Mouse (Mus musculus) stomach, embryonic 14.5 days (tissue): ENCODE measurements around the gene Gla. TPM values are rescaled to one million over a fixed set of nuclear protein-coding genes. Genes with fewer than 3 reads are reported as not detected.

Source experiments
- ATAC-seq: fragments of 200-750 bp; cut with Nextera tagmentation; 2 replicates; pipeline ENCODE4 v1.8.0; 2017; ENCODE audit warnings: low read depth, moderate TSS enrichment; ENCODE audit not compliant: insufficient number of reproducible peaks, insufficient read depth, low FRiP score
- H3K27ac ChIP-seq: fragments of 300-500 bp; sonication (generic); 2 replicates; pipeline ENCODE4 v1.5.1; 2014; ENCODE audit warnings: mild to moderate bottlenecking, low read length, moderate library complexity, mixed read lengths
- H3K27me3 ChIP-seq: fragments of 300-500 bp; sonication (generic); 2 replicates; pipeline ENCODE4 v1.6.1; 2014; ENCODE audit warnings: low read length, control low read depth, mixed read lengths; ENCODE audit not compliant: control insufficient read depth, insufficient read depth
- H3K36me3 ChIP-seq: fragments of 300-500 bp; sonication (generic); 2 replicates; pipeline ENCODE4 v1.6.1; 2014; ENCODE audit warnings: mild to moderate bottlenecking, control low read depth, low read length, moderate library complexity, mixed read lengths; ENCODE audit not compliant: control insufficient read depth, insufficient read depth
- H3K4me1 ChIP-seq: fragments of 300-500 bp; sonication (generic); 2 replicates; pipeline ENCODE4 v1.6.1; 2014; ENCODE audit warnings: low read length, control low read depth, mixed read lengths; ENCODE audit not compliant: control insufficient read depth, insufficient read depth
- H3K4me2 ChIP-seq: fragments of 300-500 bp; sonication (generic); replicated peaks from 2 replicates; pipeline ENCODE4 v1.6.1; 2014; ENCODE audit warnings: low read depth, low read length, control low read depth
- H3K4me3 ChIP-seq: fragments of 300-500 bp; sonication (generic); 2 replicates; pipeline ENCODE4 v1.5.1; 2014; ENCODE audit warnings: low read depth, low read length, control low read depth
- H3K9ac ChIP-seq: fragments of 300-500 bp; sonication (generic); replicated peaks from 2 replicates; pipeline ENCODE4 v1.6.1; 2014; ENCODE audit warnings: low read depth, mild to moderate bottlenecking, control low read depth, low read length, moderate library complexity, mixed read lengths
- H3K9me3 ChIP-seq: fragments of 300-500 bp; sonication (generic); 2 replicates; pipeline ENCODE4 v1.6.1; 2016; ENCODE audit warnings: low read depth, low read length, control low read depth; ENCODE audit not compliant: control insufficient read depth
- WGBS: fragments of 180-500 bp; shearing (Covaris S2); extraction: QIAGEN DNeasy Blood & Tissue Kit; methylation state at CpG from one replicate; pipeline ENCODE4 v1.1.7; 2014; 5-methylcytosine and 5-hydroxymethylcytosine counted together
- polyA plus RNA-seq: library from polyadenylated mRNA; unstranded; fragments of >200 nt; fragmentation: Nextera tagmentation; extraction: Ambion mirVana; gene quantifications from 2 replicates; pipeline ENCODE4 v1.2.1, GENCODE M21; 2014

Gene Gla
- polyA plus RNA-seq, result 4.9 and 7.6 TPM in 2 replicates

DNA sequence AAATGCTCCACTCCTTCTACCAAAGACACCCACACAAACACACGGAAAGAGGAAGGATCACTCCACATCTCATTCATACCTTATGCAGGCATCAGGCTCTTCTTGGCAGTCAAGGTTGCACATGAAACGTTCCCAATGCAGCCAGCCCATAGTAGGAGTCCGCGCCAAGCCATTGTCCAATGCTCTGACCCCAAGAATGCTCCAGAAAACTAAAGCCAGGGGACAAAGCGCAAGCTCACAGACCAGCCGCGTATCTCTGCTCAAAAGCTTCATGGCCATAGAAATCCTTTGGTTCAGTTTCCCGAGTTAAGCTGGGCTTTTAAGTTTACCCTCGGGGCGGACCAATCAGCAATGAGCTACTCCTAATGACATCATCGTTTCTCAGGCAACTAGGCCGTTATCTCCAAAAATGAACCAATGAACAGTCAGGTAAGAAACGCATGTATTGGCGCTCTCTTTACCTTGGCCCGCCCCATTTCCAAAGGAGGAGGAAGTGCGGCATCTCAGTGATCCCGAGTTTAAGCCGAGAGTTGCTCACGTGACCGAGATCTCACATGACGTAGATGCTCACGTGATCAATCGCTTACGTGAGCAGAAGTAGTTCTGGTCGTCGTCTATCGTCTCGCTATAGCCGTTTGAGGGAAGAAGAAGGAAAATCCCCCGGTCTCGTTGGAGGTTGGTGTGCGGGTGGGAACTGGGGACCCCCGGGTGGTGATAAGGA, at the start of gene Gla, which contains the start of gene Hnrnph2:
TSS of gene Gla (minus strand) at position 467 of the 721 bp plus-strand sequence.
TSS of gene Hnrnph2 (plus strand) at position 521 of the 721 bp plus-strand sequence.
- WGBS, result 24% methylated on average over 33 of the region's 33 CpGs
- Histone ChIP-seq H3K9ac (peak within 1 kb of the TSS; percentile 46), H3K27me3 (no peaks in the 10 kb centered on the region), H3K27ac (peak within 1 kb of the TSS; percentile 82), H3K4me3 (peak within 1 kb of the TSS; percentile 51), H3K36me3 (no peaks in the 10 kb centered on the region), H3K4me2 (peak within 1 kb of the TSS; percentile 53), H3K4me1 (no peaks in the 10 kb centered on the region), H3K9me3 (no peaks in the 10 kb centered on the region)
- peak; percentile 99 for ATAC-seq

DNA sequence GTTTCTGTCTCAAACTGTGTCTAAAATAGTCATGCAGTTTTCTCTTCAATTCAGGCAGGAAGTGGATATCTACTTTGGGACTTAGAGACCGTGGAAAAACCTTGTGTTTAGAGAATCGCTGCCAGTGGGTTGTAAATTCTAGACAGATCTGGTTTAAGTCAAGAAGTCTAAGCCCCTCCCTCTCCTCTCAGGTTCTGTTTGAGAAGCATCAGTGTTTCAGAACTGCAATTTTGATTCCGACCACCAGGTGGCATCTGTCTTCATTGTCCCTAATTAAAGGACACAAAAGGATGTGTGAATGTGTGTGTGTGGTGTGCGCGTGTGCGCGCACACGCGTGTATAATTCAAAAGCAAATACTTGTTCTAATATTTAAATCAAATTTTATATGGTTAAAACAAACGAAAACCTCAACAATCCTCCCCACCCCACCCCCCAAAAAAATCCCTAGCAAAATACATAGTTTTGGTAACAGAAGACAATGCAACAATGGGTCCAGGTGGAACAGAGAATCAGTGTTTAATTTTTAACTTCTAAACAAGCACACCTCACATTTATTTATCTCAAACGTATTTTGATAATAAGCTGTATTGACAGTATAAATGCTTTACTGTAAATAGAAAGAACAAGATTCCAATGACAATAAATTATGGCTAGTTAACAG, 47.2 kb upstream of the Gla start:
- Histone ChIP-seq H3K9me3 (no peaks in the 10 kb centered on the region), H3K4me1 (no peaks in the 10 kb centered on the region), H3K27ac (no peak overlapping the region), H3K4me2 (no peak overlapping the region), H3K36me3 (no peaks in the 10 kb centered on the region), H3K27me3 (no peaks in the 10 kb centered on the region), H3K9ac (no peak overlapping the region), H3K4me3 (no peak overlapping the region)
- WGBS, result 23% methylated on average over 11 of the region's 11 CpGs
- ATAC-seq, result peak; percentile 72; the same call in 1 of the 2 replicates

DNA sequence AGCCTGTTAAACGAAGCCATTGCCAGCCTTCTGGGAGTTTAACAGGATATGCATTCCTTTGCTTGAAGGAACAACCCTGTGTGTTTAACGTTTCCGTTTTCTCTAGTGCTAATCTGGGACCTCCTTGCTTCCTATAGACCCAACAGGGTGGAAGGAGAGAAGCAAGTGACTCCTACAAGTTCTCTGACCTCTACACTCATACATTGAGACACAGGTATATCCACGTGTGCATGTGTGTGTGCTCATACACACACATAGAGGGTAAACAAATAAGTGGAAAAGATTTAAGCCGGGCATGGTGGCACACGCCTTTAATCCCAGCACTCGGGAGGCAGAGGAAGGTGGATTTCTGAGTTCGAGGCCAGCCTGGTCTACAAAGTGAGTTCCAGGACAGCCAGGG, 46.5 kb upstream of the Gla start:
- no peaks in the 10 kb centered on the region for H3K4me1 ChIP-seq
- peak overlapping the region; percentile 39; the same call in 1 of the 2 replicates for H3K27ac ChIP-seq
- H3K36me3 ChIP-seq, result no peaks in the 10 kb centered on the region
- H3K27me3 ChIP-seq, result no peaks in the 10 kb centered on the region
- ATAC-seq, result no peak
- no peak overlapping the region for H3K4me3 ChIP-seq
- no peak overlapping the region for H3K9ac ChIP-seq
- H3K4me2 ChIP-seq, result no peak overlapping the region
- WGBS, result 58% methylated on average over 7 of the region's 8 CpGs
- H3K9me3 ChIP-seq, result no peaks in the 10 kb centered on the region

DNA sequence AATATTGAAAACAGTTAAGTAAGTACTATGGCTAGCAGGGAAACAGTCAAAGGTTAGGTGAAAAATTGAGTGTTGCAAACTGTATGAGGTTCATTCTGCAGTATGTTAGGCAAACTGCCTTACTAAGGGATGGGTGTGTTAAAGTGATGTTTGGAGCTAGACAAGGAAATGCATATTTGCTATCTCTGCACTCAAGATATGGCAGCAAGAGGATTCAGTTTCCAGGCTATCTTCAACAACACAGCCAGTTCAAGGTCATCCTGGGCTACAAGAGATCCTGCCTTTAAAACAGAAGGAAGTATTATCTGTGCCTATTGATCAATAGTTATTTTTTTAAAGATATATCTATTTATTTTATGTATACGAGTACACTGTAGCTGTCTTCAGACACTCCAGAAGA, 45.4 kb upstream of the Gla start:
- 88% methylated on average over 1 of the region's 1 CpGs for WGBS
- Histone ChIP-seq H3K4me2 (no peak overlapping the region), H3K9ac (no peak overlapping the region)

DNA sequence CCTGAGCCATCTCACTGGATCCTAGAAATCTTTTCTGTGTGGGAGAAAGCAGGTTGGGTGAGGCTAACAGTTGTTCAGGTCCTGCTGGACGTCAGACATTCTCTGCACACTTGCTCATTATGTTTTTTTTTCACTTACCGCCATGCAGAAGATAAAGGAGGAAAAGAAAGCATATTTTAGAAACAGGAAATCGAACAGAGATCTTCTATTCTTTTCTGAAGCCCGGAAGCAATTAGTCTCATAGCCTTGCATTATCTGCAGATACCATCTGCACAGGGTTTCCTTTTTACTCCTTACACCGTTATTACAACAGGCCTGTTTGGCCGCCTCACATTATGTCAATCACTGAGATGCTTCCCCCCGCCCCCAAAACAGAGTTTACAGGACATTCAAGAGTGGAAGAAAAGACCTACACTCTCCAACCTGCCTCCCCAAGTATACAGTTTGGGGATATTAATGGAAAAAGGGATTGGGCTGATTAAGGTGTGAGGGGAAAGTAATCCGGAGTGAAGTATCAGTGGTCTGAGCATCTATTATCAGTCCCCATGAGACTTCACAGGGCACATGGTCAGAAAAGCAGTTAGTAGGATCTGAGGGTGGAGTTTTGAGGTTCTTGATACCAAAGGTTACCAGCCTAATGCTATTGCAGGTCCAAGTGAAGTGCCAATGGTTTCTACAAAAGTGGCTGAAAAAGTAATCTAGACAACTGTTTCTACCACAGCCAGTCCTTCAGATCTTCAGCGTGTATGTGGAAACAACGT, 40.3 kb upstream of the Gla start:
- Histone ChIP-seq H3K27ac (no peak overlapping the region), H3K4me2 (no peak overlapping the region), H3K4me3 (no peak overlapping the region), H3K27me3 (no peaks in the 10 kb centered on the region), H3K9me3 (no peaks in the 10 kb centered on the region), H3K36me3 (no peaks in the 10 kb centered on the region), H3K4me1 (no peaks in the 10 kb centered on the region), H3K9ac (no peak overlapping the region)
- WGBS, result 61% methylated on average over 10 of the region's 10 CpGs
- no peak for ATAC-seq

More for the DNA sequence above, 45.4 kb upstream of the Gla start:
- H3K4me1 ChIP-seq, result no peaks in the 10 kb centered on the region
- H3K36me3 ChIP-seq, result no peaks in the 10 kb centered on the region
- no peaks in the 10 kb centered on the region for H3K9me3 ChIP-seq
- no peaks in the 10 kb centered on the region for H3K27me3 ChIP-seq
- no peak for ATAC-seq
- H3K27ac ChIP-seq, result no peak overlapping the region
- no peak overlapping the region for H3K4me3 ChIP-seq

DNA sequence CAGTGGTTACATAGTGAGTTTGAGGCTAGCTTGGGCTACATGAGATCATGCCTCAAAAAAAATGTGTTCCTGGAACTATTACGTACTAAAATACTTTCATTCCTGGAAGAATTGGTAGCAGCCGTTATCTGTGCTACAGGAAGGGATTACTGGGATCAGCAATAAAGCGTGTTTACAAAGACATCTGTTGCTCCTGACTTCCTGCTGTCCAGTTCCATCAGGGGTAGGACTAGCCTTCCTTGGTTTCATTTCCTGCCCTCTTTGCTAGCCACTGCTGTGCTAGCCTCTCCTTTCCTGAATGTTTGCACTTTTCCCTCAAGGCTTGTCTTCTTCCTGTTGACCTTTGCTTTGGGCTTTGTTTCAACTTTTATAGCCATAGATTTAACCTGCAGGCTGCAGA, 34.9 kb upstream of the Gla start:
- no peaks in the 10 kb centered on the region for H3K9me3 ChIP-seq
- H3K4me1 ChIP-seq, result no peaks in the 10 kb centered on the region
- H3K27me3 ChIP-seq, result no peaks in the 10 kb centered on the region
- H3K4me2 ChIP-seq, result no peak overlapping the region
- ATAC-seq, result no peak
- no peak overlapping the region for H3K9ac ChIP-seq
- H3K27ac ChIP-seq, result no peak overlapping the region
- no peaks in the 10 kb centered on the region for H3K36me3 ChIP-seq
- WGBS, result 41% methylated on average over 3 of the region's 3 CpGs
- no peak overlapping the region for H3K4me3 ChIP-seq

DNA sequence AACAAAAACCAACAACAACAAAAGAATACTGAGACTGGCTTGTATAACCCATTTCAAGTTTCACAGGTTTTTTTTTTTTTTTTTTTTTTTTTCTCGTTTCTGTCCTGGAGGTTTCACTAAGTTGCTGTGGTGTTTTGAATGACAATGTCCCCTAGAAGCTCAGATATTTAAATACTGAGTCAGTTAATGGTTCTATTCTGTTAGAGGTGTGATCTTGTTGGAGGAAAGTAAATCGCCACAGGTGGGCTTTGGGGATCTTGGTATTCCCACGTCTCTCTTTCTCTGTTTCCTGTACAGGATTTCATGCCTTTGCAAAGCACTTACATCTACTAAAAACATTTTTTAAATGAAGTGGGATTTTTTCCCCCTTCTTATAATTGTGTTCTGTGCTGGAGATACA, 34.2 kb upstream of the Gla start:
- Histone ChIP-seq H3K4me2 (no peak overlapping the region), H3K27me3 (no peaks in the 10 kb centered on the region), H3K4me1 (no peaks in the 10 kb centered on the region), H3K4me3 (no peak overlapping the region), H3K9me3 (no peaks in the 10 kb centered on the region), H3K9ac (no peak overlapping the region), H3K27ac (no peak overlapping the region), H3K36me3 (no peaks in the 10 kb centered on the region)
- 47% methylated on average over 3 of the region's 3 CpGs for WGBS
- ATAC-seq, result no peak

DNA sequence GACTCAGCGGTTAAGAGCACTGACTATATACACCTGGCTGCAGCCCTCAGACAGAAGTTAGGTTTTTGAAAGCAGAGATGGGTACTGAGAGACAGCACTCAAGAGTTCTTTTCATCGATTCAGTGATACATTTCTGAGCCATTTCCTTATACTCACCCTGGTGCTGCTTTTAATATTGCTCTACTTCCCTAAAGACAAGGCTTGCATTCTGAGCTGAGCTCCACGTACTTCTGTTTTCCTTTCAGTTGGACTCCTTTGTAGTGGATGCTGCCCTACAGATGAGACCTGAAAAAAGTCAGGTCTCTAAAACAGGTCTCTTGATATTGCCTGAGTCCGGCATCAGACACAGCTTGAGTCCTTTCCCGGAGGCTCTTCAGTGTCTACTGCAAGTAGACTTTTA, 31.8 kb upstream of the Gla start:
- no peak overlapping the region for H3K27ac ChIP-seq
- ATAC-seq, result no peak
- WGBS, result 84% methylated on average over 5 of the region's 5 CpGs
- no peaks in the 10 kb centered on the region for H3K4me1 ChIP-seq
- no peaks in the 10 kb centered on the region for H3K9me3 ChIP-seq
- no peaks in the 10 kb centered on the region for H3K27me3 ChIP-seq
- H3K9ac ChIP-seq, result no peak overlapping the region
- no peak overlapping the region for H3K4me2 ChIP-seq
- no peaks in the 10 kb centered on the region for H3K36me3 ChIP-seq
- no peak overlapping the region for H3K4me3 ChIP-seq
